Mouse (Mus musculus) mouse embryonic stem cell (cell line): Measurements from ENCODE around the gene Gls2.
"Not testable (repeated sequence)": the region's sequence is repeated elsewhere in the genome, so short reads cannot be mapped to it uniquely, and the experiment has no call there.

ENCODE experiments used
- in situ Hi-C, 2 experiments: fragments of 300-500 bp; cut with MboI; formaldehyde crosslinking; loops; 1 replicate in 1 of 2; 3 replicates in 1 of 2; pipeline ENCODE4 v1.14.3; 2019 to 2020; ENCODE audit warnings: low sequenced_read_pairs in 2 of 2, low pct_unique_long_range_greater_than_20kb in 1 of 2, mixed read lengths in 1 of 2; ENCODE audit not compliant: unreplicated experiment in 1 of 2

Gls2 gene

GRCm38 (mm10) chr10:128191472-128191871 is 2.8 kb upstream of the Gls2 start:
- in situ Hi-C loops: loop anchor here (10.0 to 25.0 kb wide), 2 partner anchors 97 to 454 kb away; partner anchors contain the start of genes Baz2a (in 1 of the 2) and Zbtb39 (in 1 of the 2)

- in situ Hi-C loops: loop anchor here (10.0 to 25.0 kb wide), 2 partner anchors 97 to 455 kb away; partner anchors contain the start of genes Baz2a (in 1 of the 2) and Zbtb39 (in 1 of the 2)
Measured at GRCm38 (mm10) chr10:128192030-128192766, 2.1 kb upstream of the Gls2 start.

GRCm38 (mm10) chr10:128193113-128193512 is 1.1 kb upstream of the Gls2 start:
- in situ Hi-C loops: loop anchor here (10.0 to 25.0 kb wide), 2 partner anchors 98 to 456 kb away; partner anchors contain the start of genes Baz2a (in 1 of the 2) and Zbtb39 (in 1 of the 2)

- in situ Hi-C loops: loop anchor here (10.0 to 25.0 kb wide), 2 partner anchors 100 to 458 kb away; partner anchors contain the start of genes Baz2a (in 1 of the 2) and Zbtb39 (in 1 of the 2)
Measured at GRCm38 (mm10) chr10:128194551-128195461, 549 bp downstream of the Gls2 start.

- in situ Hi-C loops: no loop called here
Measured at GRCm38 (mm10) chr10:128201856-128202255, 7.6 kb downstream of the Gls2 start.

- in situ Hi-C loops: no loop called here
Measured at GRCm38 (mm10) chr10:128204941-128205340, 10.7 kb downstream of the Gls2 start.

- in situ Hi-C loops: no loop called here
Measured at GRCm38 (mm10) chr10:128208326-128208725, 14.1 kb downstream of the Gls2 start.

- in situ Hi-C loops: no loop called here
Measured at GRCm38 (mm10) chr10:128209311-128210009, 15.2 kb downstream of the Gls2 start.

GRCm38 (mm10) chr10:128210131-128210530 is 15.9 kb downstream of the Gls2 start:
- in situ Hi-C loops: no loop called here

- in situ Hi-C loops: no loop called here
Measured at GRCm38 (mm10) chr10:128210954-128211353, 16.7 kb downstream of the Gls2 start.

GRCm38 (mm10) chr10:128211390-128212108 is 17.3 kb downstream of the Gls2 start, which contains the start of gene Spryd4:
TSS of gene Spryd4 (minus strand) at chr10:128211807.
- in situ Hi-C loops: no loop called here

GRCm38 (mm10) chr10:128212148-128212547 is 17.9 kb downstream of the Gls2 start:
- in situ Hi-C loops: no loop called here

- in situ Hi-C loops: no loop called here
Measured at GRCm38 (mm10) chr10:128212871-128213323, 18.6 kb downstream of the Gls2 start.

- in situ Hi-C loops: not testable (repeated sequence)
Measured at GRCm38 (mm10) chr10:128214112-128214511, 19.9 kb downstream of the Gls2 start.

GRCm38 (mm10) chr10:128214981-128215380 is 20.7 kb downstream of the Gls2 start:
- in situ Hi-C loops: no loop called here

GRCm38 (mm10) chr10:128218387-128219117 is 24.3 kb downstream of the Gls2 start:
- in situ Hi-C loops: no loop called here
